Mouse (Mus musculus): ENCODE measurements around the gene Exo1. TPM values are rescaled to one million over a fixed set of nuclear protein-coding genes. Genes with fewer than 3 reads are reported as not detected.

The Exo1 gene
- 1 to 10 TPM in 1 of 2 experiments, under 1 TPM in 1; 0.66 to 2.2 TPM for total RNA-seq (2021)

- intact Hi-C loops (cut with DNase I) = no loop called here
- DNase-seq (ENCODE audit: low spot score in 2 of 2) = peak; percentile 88
Measured at GRCm38 (mm10) chr1:175880453-175881296, at the start of gene Exo1. TSS of gene Exo1 (plus strand) at chr1:175880581.

GRCm38 (mm10) chr1:175855515-175855914 lies 24.9 kb upstream of the Exo1 start:
- intact Hi-C loops (cut with DNase I) = no loop called here
- no peak for DNase-seq (ENCODE audit: low spot score in 2 of 2)

- intact Hi-C loops (cut with DNase I) = loop anchor here (5.0 kb wide), 2 partner anchors 175 to 195 kb away; partner anchors contain the start of genes Chml and Opn3
- DNase-seq (ENCODE audit: low spot score in 2 of 2) = no peak
Measured at GRCm38 (mm10) chr1:175867050-175867449, 13.3 kb upstream of the Exo1 start.

GRCm38 (mm10) chr1:175867558-175867957 lies 12.8 kb upstream of the Exo1 start:
- intact Hi-C loops (cut with DNase I) = loop anchor here (5.0 kb wide), 2 partner anchors 175 to 195 kb away; partner anchors contain the start of genes Chml and Opn3
- peak in 1 of 2 experiments; percentile 40 for DNase-seq (ENCODE audit: low spot score in 2 of 2)

GRCm38 (mm10) chr1:175870716-175871115 lies 9.7 kb upstream of the Exo1 start:
- peak in 1 of 2 experiments; percentile 54 for DNase-seq (ENCODE audit: low spot score in 2 of 2)
- intact Hi-C loops (cut with DNase I) = loop anchor here (10.0 kb wide), 1 partner anchor 236 kb away; no protein-coding TSS in a partner anchor

GRCm38 (mm10) chr1:175872028-175872816 lies 8.2 kb upstream of the Exo1 start:
- no peak for DNase-seq (ENCODE audit: low spot score in 2 of 2)
- intact Hi-C loops (cut with DNase I) = loop anchor here (10.0 kb wide), 1 partner anchor 237 kb away; no protein-coding TSS in a partner anchor

GRCm38 (mm10) chr1:175883398-175883797 lies 3.0 kb downstream of the Exo1 start:
- intact Hi-C loops (cut with DNase I) = no loop called here
- DNase-seq (ENCODE audit: low spot score in 2 of 2) = no peak

GRCm38 (mm10) chr1:175893263-175893662 lies 12.9 kb downstream of the Exo1 start:
- intact Hi-C loops (cut with DNase I) = no loop called here
- DNase-seq (ENCODE audit: low spot score in 2 of 2) = no peak

GRCm38 (mm10) chr1:175893726-175894125 lies 13.3 kb downstream of the Exo1 start:
- intact Hi-C loops (cut with DNase I) = no loop called here
- DNase-seq (ENCODE audit: low spot score in 2 of 2) = no peak

GRCm38 (mm10) chr1:175911207-175911606 lies 30.8 kb downstream of the Exo1 start:
- no peak for DNase-seq (ENCODE audit: low spot score in 2 of 2)
- intact Hi-C loops (cut with DNase I) = no loop called here

GRCm38 (mm10) chr1:175912038-175912437 lies 31.7 kb downstream of the Exo1 start:
- no peak for DNase-seq (ENCODE audit: low spot score in 2 of 2)
- intact Hi-C loops (cut with DNase I) = no loop called here

- no peak for DNase-seq (ENCODE audit: low spot score in 2 of 2)
- intact Hi-C loops (cut with DNase I) = no loop called here
Measured at GRCm38 (mm10) chr1:175913728-175914303, 33.4 kb downstream of the Exo1 start.

GRCm38 (mm10) chr1:175920029-175920428 lies 39.6 kb downstream of the Exo1 start, which contains the start of gene Gm38100:
TSS of gene Gm38100 (plus strand) at chr1:175920329.
- intact Hi-C loops (cut with DNase I) = loop anchor here (5.0 kb wide), 2 partner anchors 248 to 883 kb away; no protein-coding TSS in a partner anchor
- DNase-seq (ENCODE audit: low spot score in 2 of 2) = no peak

- intact Hi-C loops (cut with DNase I) = loop anchor here (5.0 kb wide), 2 partner anchors 249 to 884 kb away; no protein-coding TSS in a partner anchor
- DNase-seq (ENCODE audit: low spot score in 2 of 2) = no peak
Measured at GRCm38 (mm10) chr1:175921091-175921490, 40.7 kb downstream of the Exo1 start.

GRCm38 (mm10) chr1:175923848-175924787 lies 43.7 kb downstream of the Exo1 start:
- DNase-seq (ENCODE audit: low spot score in 2 of 2) = peak; percentile 80 to 87
- intact Hi-C loops (cut with DNase I) = loop anchor here (2.0 to 5.0 kb wide), 3 partner anchors 252 to 887 kb away; no protein-coding TSS in a partner anchor

GRCm38 (mm10) chr1:175931391-175931790 lies 51.0 kb downstream of the Exo1 start:
- no peak for DNase-seq (ENCODE audit: low spot score in 2 of 2)
- intact Hi-C loops (cut with DNase I) = no loop called here

GRCm38 (mm10) chr1:175936282-175936737 lies 55.9 kb downstream of the Exo1 start:
- intact Hi-C loops (cut with DNase I) = loop anchor here (1.0 to 5.0 kb wide), 3 partner anchors 286 to 926 kb away; no protein-coding TSS in a partner anchor
- DNase-seq (ENCODE audit: low spot score in 2 of 2) = peak; percentile 85 to 91

- intact Hi-C loops (cut with DNase I) = loop anchor here (5.0 kb wide), 2 partner anchors 284 to 924 kb away; no protein-coding TSS in a partner anchor
Measured at GRCm38 (mm10) chr1:175938731-175939130, 58.4 kb downstream of the Exo1 start.

More at GRCm38 (mm10) chr1:175938731-175939130, 58.4 kb downstream of the Exo1 start:
- no peak for DNase-seq (ENCODE audit: low spot score in 2 of 2)
